Mouse (Mus musculus) forebrain, postnatal 0 days (tissue): Measurements from ENCODE around the gene Arhgef11. TPM values are rescaled to one million over a fixed set of nuclear protein-coding genes. Genes with fewer than 3 reads are reported as not detected.

Source experiments
- ATAC-seq: fragments of 200-750 bp; cut with Nextera tagmentation; 2 replicates; pipeline ENCODE4 v1.8.0; 2017; ENCODE audit warnings: mild to moderate bottlenecking, moderate library complexity
- DNase-seq: peaks from one replicate; pipeline ENCODE4 v3.0.0-alpha.2; 2015
- H3K27ac ChIP-seq: fragments of 300-500 bp; sonication (generic); 2 replicates; pipeline ENCODE4 v1.5.1; 2014; ENCODE audit warnings: low read depth, mild to moderate bottlenecking, antibody characterized with exemption, low read length, moderate library complexity, mixed read lengths
- H3K27me3 ChIP-seq: fragments of 300-500 bp; sonication (generic); 2 replicates; pipeline ENCODE4 v1.6.1; 2014; ENCODE audit warnings: mild to moderate bottlenecking, low read length, mixed read lengths; ENCODE audit not compliant: insufficient read depth
- H3K36me3 ChIP-seq: fragments of 300-500 bp; sonication (generic); 2 replicates; pipeline ENCODE4 v1.6.1; 2014; ENCODE audit warnings: mild to moderate bottlenecking, moderate library complexity; ENCODE audit not compliant: insufficient read depth
- H3K4me1 ChIP-seq: fragments of 300-500 bp; sonication (generic); 2 replicates; pipeline ENCODE4 v1.6.1; 2014; ENCODE audit warnings: antibody characterized with exemption; ENCODE audit not compliant: insufficient read depth
- H3K4me2 ChIP-seq: fragments of 300-500 bp; sonication (generic); 2 replicates; pipeline ENCODE4 v1.6.1; 2014; ENCODE audit warnings: low read depth, mild to moderate bottlenecking, moderate library complexity
- H3K4me3 ChIP-seq: fragments of 300-500 bp; sonication (generic); 2 replicates; pipeline ENCODE4 v1.5.1; 2014; ENCODE audit warnings: low read depth, low read length, mixed read lengths
- H3K9ac ChIP-seq: fragments of 300-500 bp; sonication (generic); 2 replicates; pipeline ENCODE4 v1.6.1; 2014; ENCODE audit warnings: mild to moderate bottlenecking
- H3K9me3 ChIP-seq: fragments of 300-500 bp; sonication (generic); 2 replicates; pipeline ENCODE4 v1.6.1; 2016; ENCODE audit warnings: low read length
- CTCF ChIP-seq: sonication (generic); IDR thresholded peaks from 2 replicates; pipeline ENCODE4 v1.5.1; 2016; ENCODE audit warnings: antibody characterized with exemption, control low read depth, low read depth
- WGBS: fragments of 180-500 bp; shearing (Covaris S2); extraction: QIAGEN DNeasy Blood & Tissue Kit; methylation state at CpG from one replicate; pipeline ENCODE4 v1.1.7; 2014; 5-methylcytosine and 5-hydroxymethylcytosine counted together
- polyA plus RNA-seq: library from polyadenylated mRNA; unstranded; fragments of >200 nt; fragmentation: Nextera tagmentation; extraction: Ambion mirVana; gene quantifications from 2 replicates; pipeline ENCODE4 v1.2.1, GENCODE M21; 2015
- total RNA-seq: library from RNA; depleted of rRNA; stranded (reverse); fragments of >200 nt; gene quantifications from 2 replicates; pipeline ENCODE4 v1.2.3, GENCODE M21; 2014

Arhgef11 gene
- total and polyA plus RNA-seq, 2 experiments from 2014 or later = 10.7 to 52.6 TPM

- no peak overlapping the region for H3K9ac ChIP-seq
- H3K27ac ChIP-seq = no peak overlapping the region
- no peaks in the 10 kb centered on the region for H3K9me3 ChIP-seq
- no peaks in the 10 kb centered on the region for H3K4me1 ChIP-seq
- ATAC-seq (no peak), DNase-seq (no peak)
- no peak overlapping the region for H3K4me3 ChIP-seq
- TF ChIP-seq CTCF = no peak
- no peaks in the 10 kb centered on the region for H3K27me3 ChIP-seq
- 80% methylated on average over 4 of the region's 4 CpGs for WGBS
- H3K4me2 ChIP-seq = no peak overlapping the region
- H3K36me3 ChIP-seq = peaks cover 90% of the 10 kb centered on the region
Measured at GRCm38 (mm10) chr3:87733098-87733497, 115.7 kb downstream of the Arhgef11 start.

DNA sequence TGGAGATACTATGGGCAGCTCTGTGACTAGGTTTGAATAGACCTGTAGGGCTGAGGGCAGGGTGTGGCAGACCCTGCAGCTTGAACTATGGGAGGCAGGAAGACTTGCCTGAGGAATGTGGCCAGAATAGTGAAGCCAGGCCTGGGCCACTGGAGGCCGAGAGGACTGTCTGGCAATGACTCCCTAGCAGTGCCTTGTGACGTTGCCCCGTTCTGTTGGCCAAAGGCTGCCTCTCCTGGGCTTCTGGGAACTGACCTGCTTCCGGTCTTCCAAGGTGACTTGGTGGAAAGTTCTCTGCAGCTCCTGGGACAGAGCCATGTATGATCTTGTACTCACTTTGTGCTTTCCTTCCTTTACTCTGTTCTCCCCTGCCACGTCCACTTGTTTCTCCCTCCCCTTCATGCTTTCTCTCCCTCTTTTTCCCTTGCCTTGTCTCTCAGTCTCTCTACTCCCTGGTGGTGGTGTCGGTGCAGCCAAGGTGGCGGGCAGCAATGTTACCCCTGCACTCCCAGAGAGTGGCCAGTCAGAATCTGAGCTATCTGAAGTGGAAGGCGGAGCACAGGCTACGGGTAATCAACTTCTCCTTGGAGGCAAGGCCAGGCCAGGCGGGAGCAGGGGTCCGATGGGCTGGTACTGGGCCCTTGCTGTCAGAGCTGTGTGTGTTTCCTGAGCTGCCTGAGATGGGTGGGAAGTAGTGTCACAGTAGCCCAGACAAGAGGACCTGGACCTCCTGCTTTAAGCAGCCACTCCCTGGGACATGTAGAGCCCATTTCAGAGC is 116.8 kb downstream of the Arhgef11 start:
- 92% methylated on average over 11 of the region's 11 CpGs for WGBS

DNA sequence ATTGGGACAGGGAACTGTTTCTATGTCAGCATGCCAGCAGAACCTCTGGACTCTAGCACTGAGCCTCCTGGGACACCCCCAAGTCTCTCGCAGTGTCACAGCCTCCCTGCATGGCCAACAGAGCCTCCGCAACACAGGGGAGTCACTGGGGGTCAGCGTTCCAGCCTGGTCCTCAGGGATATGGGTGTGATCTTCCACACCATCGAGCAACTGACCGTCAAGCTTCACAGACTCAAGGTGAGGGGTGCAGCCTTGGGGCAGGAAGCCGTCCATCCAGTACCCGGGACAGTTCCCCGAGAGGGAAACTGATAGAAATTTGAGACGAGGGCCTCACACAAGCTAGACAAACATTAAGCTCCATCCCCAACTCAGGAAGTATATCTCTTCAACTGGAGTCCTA is 118.0 kb downstream of the Arhgef11 start:
- Histone ChIP-seq H3K27me3 (no peaks in the 10 kb centered on the region), H3K36me3 (peaks cover 76% of the 10 kb centered on the region), H3K4me3 (no peak overlapping the region), H3K4me1 (no peaks in the 10 kb centered on the region), H3K9me3 (no peaks in the 10 kb centered on the region), H3K27ac (no peak overlapping the region), H3K4me2 (no peak overlapping the region), H3K9ac (no peak overlapping the region)
- no peak for DNase-seq
- no peak for TF ChIP-seq CTCF
- no peak for ATAC-seq
- WGBS = 90% methylated on average over 9 of the region's 9 CpGs

More for the DNA sequence above, 116.8 kb downstream of the Arhgef11 start:
- Histone ChIP-seq H3K27me3 (no peaks in the 10 kb centered on the region), H3K4me1 (no peaks in the 10 kb centered on the region), H3K9me3 (no peaks in the 10 kb centered on the region), H3K27ac (no peak overlapping the region), H3K4me2 (no peak overlapping the region), H3K9ac (no peak overlapping the region), H3K36me3 (peaks cover 87% of the 10 kb centered on the region), H3K4me3 (no peak overlapping the region)
- ATAC-seq (no peak), DNase-seq (no peak)
- TF ChIP-seq CTCF = no peak

DNA sequence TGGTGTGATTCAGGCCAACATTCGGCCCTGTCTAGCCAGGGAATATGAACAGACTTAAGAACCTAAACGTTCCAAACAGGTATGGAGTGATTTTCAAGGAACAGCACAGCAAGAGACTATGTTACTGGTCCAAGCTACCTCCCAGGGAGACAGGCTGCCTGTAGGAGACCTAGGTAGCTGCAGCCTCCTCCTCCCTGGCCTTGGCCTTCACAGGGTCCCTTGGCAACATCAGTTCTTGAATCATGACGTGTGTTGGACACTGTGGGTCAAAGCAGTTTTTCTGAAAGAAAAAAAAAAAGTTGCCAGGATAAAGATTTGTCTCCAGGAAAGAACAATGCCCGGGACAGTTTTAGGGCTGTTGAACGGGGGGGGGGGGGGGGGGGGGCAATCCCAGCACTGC is 121.5 kb downstream of the Arhgef11 start:
- Histone ChIP-seq H3K36me3 (peaks cover 50% of the 10 kb centered on the region), H3K9me3 (no peaks in the 10 kb centered on the region), H3K27me3 (no peaks in the 10 kb centered on the region), H3K4me2 (no peak overlapping the region), H3K27ac (no peak overlapping the region), H3K4me1 (no peaks in the 10 kb centered on the region), H3K9ac (no peak overlapping the region), H3K4me3 (no peak overlapping the region)
- WGBS = 73% methylated on average over 5 of the region's 5 CpGs
- ATAC-seq (no peak), DNase-seq (no peak)
- TF ChIP-seq CTCF = no peak

DNA sequence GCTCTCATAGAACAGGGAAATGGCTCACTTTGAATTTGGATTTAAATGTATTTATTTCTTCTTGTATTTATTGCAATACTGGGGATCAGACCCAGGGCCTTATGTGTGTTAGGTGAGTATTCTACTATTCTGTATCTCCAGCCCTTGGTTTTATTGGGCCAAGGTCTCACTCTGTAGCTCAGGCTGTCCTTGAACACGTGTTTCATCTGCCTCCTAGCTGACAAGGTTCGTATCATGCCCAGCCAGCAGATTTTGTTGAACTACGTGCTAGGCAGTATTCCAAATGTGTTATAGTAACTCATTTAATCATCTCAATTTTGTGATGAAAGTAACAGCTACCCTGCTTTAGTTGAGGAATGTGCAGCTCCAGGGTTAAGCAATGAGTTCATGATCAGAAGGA is 124.7 kb downstream of the Arhgef11 start:
- H3K4me3 ChIP-seq = no peak overlapping the region
- no peaks in the 10 kb centered on the region for H3K4me1 ChIP-seq
- DNase-seq = no peak
- H3K36me3 ChIP-seq = peaks cover 24% of the 10 kb centered on the region
- no peak overlapping the region for H3K9ac ChIP-seq
- 70% methylated on average over 3 of the region's 3 CpGs for WGBS
- H3K27ac ChIP-seq = no peak overlapping the region
- no peak for TF ChIP-seq CTCF
- no peak overlapping the region for H3K4me2 ChIP-seq
- ATAC-seq = no peak
- no peaks in the 10 kb centered on the region for H3K27me3 ChIP-seq
- no peaks in the 10 kb centered on the region for H3K9me3 ChIP-seq

DNA sequence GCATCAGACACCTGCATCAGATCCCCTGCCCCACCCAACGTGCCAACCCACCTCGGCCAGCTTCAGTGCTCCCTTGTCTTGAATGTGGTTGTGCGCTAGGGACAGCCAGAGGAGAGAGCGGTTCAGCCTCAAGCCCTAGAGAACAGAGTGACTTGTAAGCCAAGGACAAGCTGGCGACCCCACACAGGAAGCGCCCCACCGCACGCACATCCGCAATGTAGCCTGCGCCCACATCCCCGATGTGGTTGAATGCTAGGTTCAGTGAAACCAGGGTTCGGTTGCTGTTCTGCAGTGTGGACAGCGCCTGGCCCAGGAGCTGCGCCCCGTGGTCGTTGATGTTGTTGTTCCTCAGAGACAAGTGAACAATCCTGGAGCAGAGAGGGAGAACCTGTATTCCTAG is 125.4 kb downstream of the Arhgef11 start:
- H3K4me1 ChIP-seq = no peaks in the 10 kb centered on the region
- ATAC-seq = no peak
- H3K4me3 ChIP-seq = no peak overlapping the region
- no peaks in the 10 kb centered on the region for H3K9me3 ChIP-seq
- no peaks in the 10 kb centered on the region for H3K27me3 ChIP-seq
- no peak overlapping the region for H3K4me2 ChIP-seq
- no peak for TF ChIP-seq CTCF
- no peak overlapping the region for H3K9ac ChIP-seq
- DNase-seq = no peak
- WGBS = 90% methylated on average over 16 of the region's 16 CpGs
- peaks cover 17% of the 10 kb centered on the region for H3K36me3 ChIP-seq
- no peak overlapping the region for H3K27ac ChIP-seq

- ATAC-seq (no peak), DNase-seq (no peak)
- H3K27ac ChIP-seq = no peak overlapping the region
- no peaks in the 10 kb centered on the region for H3K9me3 ChIP-seq
- TF ChIP-seq CTCF = no peak
- whole genome bisulfite sequencing = 72% methylated on average over 4 of the region's 4 CpGs
- peaks cover 6% of the 10 kb centered on the region; the same call in 1 of the 2 replicates for H3K36me3 ChIP-seq
- no peak overlapping the region for H3K4me3 ChIP-seq
- no peak overlapping the region for H3K4me2 ChIP-seq
- no peak overlapping the region for H3K9ac ChIP-seq
- H3K4me1 ChIP-seq = no peaks in the 10 kb centered on the region
- no peaks in the 10 kb centered on the region for H3K27me3 ChIP-seq
Measured at GRCm38 (mm10) chr3:87743927-87744326, 126.6 kb downstream of the Arhgef11 start.
